Mouse (Mus musculus) bone marrow macrophage, adult 2 months (primary cell): ENCODE data around the gene Ntm.

Source experiments
- CTCF ChIP-seq: IDR thresholded peaks from 2 replicates; pipeline ENCODE4 v1.5.1; 2012; ENCODE audit warnings: low read depth, mild to moderate bottlenecking, low read length, moderate library complexity
- POLR2A ChIP-seq: IDR thresholded peaks from 2 replicates; pipeline ENCODE4 v1.6.1; 2012; ENCODE audit warnings: mild to moderate bottlenecking, low read depth, low read length, borderline replicate concordance

DNA sequence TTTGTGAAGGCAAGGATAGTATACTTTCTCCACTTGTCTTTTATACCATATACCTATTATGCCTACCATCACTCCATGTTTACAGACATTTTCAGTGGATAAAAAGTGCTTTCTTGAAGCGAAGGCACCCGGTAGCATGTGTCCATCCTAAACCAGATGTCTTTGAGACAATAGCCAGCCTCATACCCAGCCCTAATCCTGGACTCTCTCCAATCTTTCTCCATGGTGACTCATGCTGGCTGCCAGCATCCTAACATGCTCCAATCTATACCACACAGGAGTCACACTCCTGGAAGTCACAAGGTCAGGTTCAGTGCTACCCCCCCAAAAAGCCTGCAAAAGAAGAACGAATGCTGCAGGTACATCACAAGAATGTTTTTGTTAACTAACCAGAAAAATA, 765.9 kb downstream of the Ntm start:
- TF ChIP-seq CTCF (no peak), POLR2A (no peak)
